Mouse (Mus musculus) heart, adult 8-10 months (tissue): Measurements from ENCODE around the gene Hykk. TPM values are rescaled to one million over a fixed set of nuclear protein-coding genes. Genes with fewer than 3 reads are reported as not detected.
A peak's percentile ranks its signal among the peaks of the same experiment; 100 is the strongest.
"Not testable (repeated sequence)": the region's sequence is repeated elsewhere in the genome, so short reads cannot be mapped to it uniquely, and the experiment has no call there.

Experiments
- DNase-seq: peaks from one replicate; pipeline ENCODE4 v3.0.0; 2022; ENCODE audit warnings: low spot score
- total RNA-seq, 4 experiments: library from RNA; stranded (reverse); gene quantifications; 2 replicates each; pipeline ENCODE4 v1.2.4; 2022

Hykk gene
- total RNA-seq = 1 to 10 TPM in 3 of 4 experiments, under 1 TPM in 1; 0.87 to 1.7 (median 1.3) TPM

- peak; percentile 90 for DNase-seq
These were observed at the start of gene Hykk for GRCm38 (mm10) chr9:54917010-54917677. TSS of gene Hykk (plus strand) at chr9:54917283.

- DNase-seq = no peak
These were observed 38.3 kb upstream of the Hykk start for GRCm38 (mm10) chr9:54878759-54879158.

DNA sequence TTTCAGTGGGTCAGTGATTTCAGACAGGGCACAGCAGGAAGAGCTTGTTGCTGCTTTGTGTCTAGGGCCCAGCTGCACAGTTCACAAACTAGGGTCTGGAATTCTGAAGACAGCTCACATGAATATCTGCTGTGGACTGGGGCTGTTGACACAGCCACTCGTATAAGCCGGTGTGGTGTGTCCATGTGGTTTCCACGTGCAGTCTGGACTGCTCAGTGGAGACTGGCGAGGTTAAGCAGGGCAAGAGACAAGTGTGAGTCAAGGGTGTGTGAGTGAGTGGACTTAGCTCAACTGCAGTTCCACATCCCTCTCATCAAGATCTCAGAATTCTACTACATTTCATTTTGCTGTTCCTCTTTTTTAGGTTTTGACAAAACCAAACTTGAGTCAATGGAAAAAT lies 25.0 kb upstream of the Hykk start:
- DNase-seq = no peak

DNA sequence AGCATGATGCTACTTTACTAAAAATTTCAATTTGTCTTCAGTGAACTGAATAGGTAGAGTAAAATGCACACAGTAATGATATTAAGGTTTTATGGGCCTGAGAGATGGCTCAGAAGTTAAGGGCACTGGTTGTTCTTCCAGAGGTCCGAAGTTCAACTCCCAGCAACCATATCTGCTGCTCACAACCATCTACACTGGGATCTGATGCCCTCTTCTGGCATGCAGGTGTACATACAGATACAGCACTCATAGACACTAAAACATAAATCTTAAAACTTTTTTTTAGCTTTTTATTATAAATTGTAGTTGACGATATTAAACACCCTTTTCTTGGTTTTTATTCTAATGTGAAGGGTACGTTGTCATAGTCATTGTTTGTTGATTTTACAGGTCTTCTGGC lies 20.0 kb upstream of the Hykk start:
- no peak for DNase-seq

- no peak for DNase-seq
These were observed 7.6 kb upstream of the Hykk start for GRCm38 (mm10) chr9:54909446-54909845.

- no peak for DNase-seq
These were observed 1.5 kb upstream of the Hykk start for GRCm38 (mm10) chr9:54915576-54915975.

DNA sequence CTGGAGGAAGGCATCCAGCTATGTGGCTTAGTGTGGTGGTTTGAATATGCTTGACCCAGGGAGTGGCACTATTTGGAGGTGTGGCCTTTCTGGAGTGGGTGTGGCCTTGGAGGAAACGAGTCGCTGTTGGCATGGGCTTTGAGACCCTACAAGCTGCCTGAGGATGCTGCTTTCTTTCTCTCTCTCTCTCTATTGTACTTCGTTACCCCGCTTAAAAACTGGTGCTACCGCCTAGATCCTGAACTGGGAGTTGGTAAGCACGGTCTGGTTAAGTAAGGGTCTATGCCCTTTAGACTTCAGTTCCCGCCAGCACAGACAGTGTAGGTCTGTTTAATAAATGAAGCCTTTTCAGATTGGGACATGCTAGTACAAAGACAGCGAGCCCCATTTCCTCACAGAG lies 682 bp upstream of the Hykk start:
- DNase-seq = no peak

DNA sequence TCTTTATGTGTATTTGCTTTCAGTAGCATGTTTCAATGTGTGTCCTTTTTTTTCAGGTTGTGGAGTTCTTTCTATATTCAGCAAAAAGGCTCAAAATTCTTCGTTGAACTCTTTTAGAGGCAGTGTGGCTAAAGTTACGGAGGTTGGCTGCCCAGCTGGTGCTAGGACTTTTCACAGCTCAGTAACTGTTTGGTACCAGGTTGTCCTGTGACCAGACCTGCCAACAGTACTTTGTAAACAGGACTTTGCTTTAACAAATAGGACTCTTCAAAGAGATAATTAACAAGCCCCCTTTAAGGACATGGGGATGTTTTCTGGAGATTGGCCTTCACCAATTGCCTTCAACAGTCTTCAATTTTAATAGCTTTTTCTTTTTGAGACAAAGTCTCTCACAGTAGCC lies 1.1 kb downstream of the Hykk start:
- DNase-seq = no peak

- no peak for DNase-seq
These were observed 1.7 kb downstream of the Hykk start for GRCm38 (mm10) chr9:54918781-54919180.

DNA sequence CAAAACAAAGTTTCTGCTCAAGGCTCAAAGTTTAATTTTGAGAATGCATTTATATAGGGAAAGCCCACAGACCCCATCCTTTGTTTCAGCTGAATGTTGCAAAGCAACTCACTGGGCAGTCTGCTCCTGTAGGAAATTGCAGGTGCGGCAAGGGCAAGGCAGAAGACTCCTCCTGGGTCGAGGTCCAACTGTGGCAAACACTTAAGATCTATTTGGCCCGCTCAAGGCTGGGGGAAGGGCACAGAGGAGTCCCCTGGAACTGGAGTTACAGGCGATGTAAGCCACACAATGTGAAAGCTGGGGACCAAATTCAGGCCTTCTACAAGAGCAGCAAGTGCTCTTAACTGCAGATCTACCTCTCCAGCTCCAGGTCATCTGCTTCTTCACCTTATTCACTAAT lies 2.9 kb downstream of the Hykk start:
- DNase-seq = no peak

GRCm38 (mm10) chr9:54930741-54931140 lies 13.7 kb downstream of the Hykk start:
- DNase-seq = no peak

GRCm38 (mm10) chr9:54931765-54932164 lies 14.7 kb downstream of the Hykk start:
- no peak for DNase-seq

DNA sequence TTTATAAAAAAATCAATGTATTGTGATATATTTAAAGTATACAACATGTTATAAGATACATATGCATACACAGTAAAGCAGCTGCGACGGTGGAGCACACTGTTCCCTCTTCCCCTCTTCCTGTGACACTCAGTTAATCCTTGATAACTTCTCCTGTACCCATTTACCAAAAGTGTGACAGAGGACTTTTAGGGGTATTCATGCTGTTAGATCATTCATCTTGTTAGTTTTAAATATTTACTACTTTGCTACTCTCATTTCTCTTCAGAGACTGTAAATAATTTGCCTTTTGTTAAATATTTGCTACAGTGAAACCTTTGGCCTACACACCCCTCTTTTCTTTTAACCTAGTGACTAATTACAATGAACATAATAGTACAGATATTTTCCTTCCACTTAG lies 15.3 kb downstream of the Hykk start:
- DNase-seq = no peak

DNA sequence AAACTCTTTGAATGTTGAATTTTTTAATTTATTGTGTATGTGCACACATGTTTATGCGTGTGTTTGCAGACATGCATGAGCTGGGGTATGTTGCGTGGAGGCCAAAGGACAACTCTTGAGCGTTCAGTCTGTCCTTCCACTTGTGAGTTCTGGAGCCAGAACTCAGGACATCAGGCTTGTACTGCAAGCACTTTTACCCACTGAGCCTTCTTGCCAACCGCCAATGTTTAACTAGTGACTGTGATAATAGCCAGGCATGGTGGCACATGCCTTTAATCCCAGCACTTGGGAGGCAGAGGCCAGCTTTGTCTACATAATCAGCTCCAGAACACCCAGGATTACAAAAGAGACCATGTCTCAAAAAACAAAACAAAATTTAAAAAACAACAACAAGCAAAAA lies 25.0 kb downstream of the Hykk start:
- no peak for DNase-seq

- no peak for DNase-seq
These were observed 27.4 kb downstream of the Hykk start for GRCm38 (mm10) chr9:54944467-54944866.

DNA sequence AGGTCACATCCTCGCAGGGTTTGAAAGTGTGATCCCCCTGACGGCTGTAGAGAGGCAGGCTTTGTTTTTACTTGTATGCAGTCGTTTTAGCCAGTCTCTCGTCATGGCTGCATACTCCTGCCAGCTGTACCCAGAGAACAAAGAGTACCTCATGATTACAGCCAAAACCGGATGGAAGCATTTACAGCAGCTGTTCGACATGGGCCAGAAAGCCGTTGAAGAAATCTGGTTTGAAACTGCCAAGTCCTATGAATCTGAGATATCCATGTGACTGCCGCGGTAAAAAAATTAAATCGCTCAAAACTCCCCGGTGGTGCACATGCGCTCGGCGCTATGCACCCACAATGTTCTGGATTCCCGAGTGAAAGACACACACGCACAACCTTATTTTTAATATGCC lies 29.2 kb downstream of the Hykk start:
- no peak for DNase-seq

DNA sequence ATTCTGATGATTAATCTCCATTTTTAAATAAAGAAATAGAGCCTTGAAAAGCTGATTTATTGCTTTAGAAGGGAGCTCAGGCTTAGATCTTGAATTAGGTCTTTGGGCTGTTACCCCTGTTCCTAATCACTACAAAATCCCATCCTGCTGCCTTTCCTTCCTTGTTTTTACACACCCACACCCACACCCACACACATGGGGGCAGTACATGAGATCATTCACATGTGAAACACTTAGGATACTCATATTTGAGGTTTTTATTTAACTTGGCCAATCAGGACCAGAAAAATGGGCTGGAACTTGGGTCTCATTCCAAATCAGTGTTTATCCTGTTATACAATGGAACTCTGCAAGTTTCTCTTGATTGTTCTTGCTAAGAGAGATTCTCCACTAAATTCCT lies 32.4 kb downstream of the Hykk start:
- DNase-seq = no peak

- DNase-seq = not testable (repeated sequence)
These were observed 33.1 kb downstream of the Hykk start for GRCm38 (mm10) chr9:54950162-54950561.

- peak; percentile 88 for DNase-seq
These were observed 33.7 kb downstream of the Hykk start, which contains the start of the genes Psma4 and AY074887 for GRCm38 (mm10) chr9:54950575-54951321. TSS of gene Psma4 (plus strand) at chr9:54950790. TSS of gene AY074887 (minus strand) at chr9:54950998.

- DNase-seq = no peak
These were observed 44.0 kb downstream of the Hykk start for GRCm38 (mm10) chr9:54961059-54961458.

DNA sequence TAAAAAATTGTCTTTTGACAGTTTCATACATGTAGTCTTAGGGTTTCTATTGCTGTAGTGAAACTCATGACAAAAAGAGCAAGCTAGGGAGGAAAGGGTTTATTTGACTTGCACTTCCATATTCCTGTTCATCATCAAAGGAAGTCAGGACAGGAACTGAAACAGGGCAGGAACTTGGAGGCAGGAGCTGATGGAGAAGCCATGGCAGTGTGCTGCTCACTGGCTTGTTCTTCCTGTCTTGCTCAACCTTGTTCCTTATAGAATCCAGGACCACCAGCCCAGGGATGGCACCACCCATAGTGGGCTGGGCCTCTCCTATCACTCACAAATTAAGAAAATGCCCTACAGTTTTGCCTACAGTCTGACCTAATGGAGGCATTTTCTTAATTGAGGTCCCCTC lies 46.6 kb downstream of the Hykk start:
- no peak for DNase-seq

GRCm38 (mm10) chr9:54969972-54970637 lies 53.0 kb downstream of the Hykk start:
- DNase-seq = no peak

DNA sequence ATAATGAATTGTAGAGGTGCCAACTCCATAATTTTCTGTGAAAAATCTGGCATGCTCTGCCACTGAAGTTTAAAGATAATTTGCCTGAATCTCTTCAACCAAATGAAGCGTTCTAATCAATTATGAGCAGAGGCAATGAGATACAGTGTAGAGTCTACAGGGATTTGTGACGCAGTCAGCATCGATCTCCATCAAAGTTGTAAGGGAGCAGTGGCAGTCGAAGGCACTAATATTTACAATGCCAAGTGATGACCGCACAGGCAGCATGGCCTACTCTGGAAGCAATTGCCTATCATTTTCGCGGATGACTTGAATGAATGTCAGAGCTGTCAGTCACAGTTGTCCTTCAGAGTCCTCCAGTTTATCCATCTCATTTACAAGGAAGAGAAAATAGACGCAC lies 63.6 kb downstream of the Hykk start, which contains the start of gene Chrna5:
Gene Chrna5 (plus strand): TSS at position 207 of the 400 bp plus-strand sequence.
- no peak for DNase-seq
